Mouse (Mus musculus): ENCODE measurements at regions not wholly inside any gene's neighbourhood (a gene's known extent, or its start where the extent isn't known, plus 50 kb on each side); places are given as distances from the start of the nearest gene placed in this dataset.

DNA sequence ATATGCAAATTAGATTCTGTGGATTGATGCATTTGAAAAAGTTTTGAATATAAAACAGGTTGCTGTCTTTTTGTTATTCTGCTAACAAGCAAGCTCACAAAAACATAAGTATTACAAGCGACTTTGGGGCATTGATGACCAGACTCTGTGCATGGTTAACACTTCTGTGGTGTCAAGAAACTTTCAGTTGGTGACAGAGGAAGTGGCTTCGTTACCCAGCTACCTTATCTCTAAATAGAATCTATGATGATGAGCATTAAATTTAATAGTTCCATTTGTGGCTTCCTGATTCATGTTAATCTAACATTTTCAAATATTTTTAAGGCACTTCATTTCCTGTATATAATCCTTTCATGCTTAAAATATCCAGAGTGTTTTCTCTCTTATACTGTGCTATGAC lies 100.8 kb downstream of the Tm2d1 start:
- no peak for DNase-seq (ENCODE audit: low read depth in 2 of 2, low spot score in 2 of 2)

DNA sequence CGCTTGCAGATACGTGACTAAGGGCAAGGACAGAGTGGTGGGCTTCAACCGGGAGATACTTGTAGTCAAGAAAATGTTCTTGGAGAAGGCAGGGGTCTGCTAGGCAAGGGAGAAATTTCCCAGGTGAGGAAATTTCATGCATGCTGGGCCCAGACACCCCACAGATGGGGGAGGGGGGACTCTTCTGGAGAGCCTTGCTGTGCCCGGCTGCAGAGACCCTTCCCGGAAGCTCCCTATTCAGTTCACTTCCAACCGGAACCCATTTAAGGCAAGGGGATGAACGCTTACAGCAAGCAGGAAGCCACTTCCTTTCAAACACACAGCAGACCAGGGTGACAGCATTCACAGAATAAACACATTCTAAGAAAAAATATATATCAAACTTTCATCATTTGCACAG lies 124.8 kb downstream of the Tm2d1 start:
- no peak for DNase-seq (ENCODE audit: low read depth in 2 of 2, low spot score in 2 of 2)

DNA sequence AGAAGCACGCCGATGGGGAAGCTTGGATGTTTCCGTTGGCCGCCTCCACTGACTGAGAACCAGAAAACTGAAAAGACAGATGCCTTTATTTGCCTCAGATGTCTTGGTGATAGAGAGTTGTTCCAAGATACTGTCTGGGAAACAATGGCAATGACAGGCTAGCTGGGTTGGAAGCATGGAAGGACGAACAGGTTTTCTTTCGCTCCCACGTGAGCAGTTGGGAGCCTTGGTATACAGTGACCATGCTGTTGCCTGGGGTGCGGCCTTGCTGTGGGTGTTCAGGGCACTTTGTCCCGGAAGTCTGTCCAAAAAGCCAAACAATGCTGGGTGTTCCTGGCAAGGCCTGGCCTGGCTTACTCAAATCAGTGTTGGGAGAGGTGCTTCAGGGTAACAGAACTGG lies 125.4 kb downstream of the Tm2d1 start:
- DNase-seq (ENCODE audit: low read depth in 2 of 2, low spot score in 2 of 2), result no peak

DNA sequence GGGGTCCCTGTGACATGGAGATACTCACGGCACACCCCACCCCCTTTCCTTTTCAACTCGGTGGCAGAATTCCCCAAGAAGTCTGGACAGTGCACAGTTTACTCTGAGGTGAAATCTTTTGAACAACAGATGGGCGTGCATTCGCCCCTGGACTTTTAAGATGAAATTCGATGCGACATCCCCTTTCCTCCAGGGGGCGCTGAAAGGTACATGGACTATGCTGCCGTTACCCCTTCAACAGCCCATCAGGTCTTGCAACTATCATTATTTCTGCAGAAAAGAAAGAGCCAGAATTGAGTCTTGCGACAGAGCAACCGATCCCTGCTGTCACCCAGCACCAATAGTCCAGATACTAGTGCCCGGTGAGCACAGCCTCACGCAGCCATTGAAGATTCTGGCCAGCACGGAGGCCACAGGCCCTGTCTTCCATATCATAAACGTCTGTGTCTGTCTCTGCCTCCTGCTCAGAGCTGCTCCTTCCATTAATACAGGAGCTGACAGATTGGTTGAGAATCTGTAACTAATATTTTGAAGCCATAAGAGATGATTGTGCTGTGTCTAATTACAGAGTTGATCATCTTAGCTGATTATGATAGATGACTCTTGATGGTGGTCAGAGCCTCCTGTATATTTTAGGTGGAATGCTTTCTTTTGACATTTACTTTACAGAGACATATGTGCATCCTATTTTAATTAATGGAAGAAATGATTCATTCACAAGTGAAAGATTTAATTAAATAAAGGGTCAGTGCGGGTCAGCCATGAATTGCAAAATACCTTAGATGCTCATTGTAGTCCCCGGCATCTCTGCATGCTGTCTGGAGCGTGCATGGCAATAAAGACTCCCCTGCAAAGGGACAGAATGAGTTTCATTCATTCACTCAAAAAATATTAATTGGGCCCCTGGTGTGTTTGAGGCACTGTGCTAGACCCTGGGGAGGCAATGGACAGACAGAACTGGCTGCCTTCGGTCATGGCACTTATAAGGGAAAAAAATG lies 128.0 kb downstream of the Tm2d1 start:
- peak; percentile 7 to 33 for DNase-seq (ENCODE audit: low read depth in 2 of 2, low spot score in 2 of 2)

DNA sequence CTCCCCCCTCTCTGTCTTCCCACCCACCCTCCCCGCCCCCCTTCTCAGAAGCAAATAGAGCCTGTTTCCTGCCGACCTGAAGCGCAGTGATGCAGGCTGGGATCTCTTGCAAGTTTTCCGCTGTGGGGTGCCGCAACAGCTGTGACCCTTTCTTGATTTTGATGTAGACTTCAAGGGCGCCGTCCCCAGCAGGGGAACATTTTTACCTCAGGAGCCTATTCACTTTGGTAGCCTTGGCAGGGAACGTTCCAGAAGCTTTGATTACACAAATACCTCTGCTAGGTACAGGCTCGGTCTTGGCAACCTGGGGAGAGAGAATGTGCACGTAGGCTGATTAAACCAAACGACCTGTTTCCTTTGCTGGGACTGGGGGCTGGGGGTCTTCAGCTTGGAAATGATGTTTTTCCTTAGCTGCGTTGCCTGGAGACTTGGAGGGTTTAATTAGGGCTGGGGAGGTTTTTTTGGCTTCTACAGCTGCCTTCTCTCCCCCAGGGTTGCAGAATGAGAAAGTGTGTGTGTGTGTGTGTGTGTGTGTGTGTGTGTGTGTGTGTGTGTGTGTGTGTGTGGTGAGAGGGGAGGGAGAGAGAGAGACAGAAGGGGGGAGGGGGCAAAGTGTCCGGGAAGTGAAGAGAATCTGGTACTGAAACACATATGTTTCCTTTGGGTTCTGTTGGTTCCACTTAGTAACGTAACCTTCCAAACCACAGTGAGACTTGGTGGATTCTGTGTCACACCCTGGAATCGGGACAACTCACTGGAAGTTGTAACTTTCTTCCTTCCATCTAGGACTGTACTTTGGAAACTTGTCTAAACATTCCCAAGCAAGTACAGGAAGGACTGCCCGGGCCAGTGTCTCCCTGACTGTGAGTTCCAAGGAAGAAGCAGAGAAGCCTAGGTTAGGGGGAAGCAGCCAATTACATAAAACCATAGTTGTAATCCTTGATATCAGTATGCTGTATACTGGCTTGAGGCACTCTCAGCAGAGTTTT lies 138.9 kb downstream of the Tm2d1 start:
- peak; percentile 22 to 52 for DNase-seq (ENCODE audit: low read depth in 2 of 2, low spot score in 2 of 2)

DNA sequence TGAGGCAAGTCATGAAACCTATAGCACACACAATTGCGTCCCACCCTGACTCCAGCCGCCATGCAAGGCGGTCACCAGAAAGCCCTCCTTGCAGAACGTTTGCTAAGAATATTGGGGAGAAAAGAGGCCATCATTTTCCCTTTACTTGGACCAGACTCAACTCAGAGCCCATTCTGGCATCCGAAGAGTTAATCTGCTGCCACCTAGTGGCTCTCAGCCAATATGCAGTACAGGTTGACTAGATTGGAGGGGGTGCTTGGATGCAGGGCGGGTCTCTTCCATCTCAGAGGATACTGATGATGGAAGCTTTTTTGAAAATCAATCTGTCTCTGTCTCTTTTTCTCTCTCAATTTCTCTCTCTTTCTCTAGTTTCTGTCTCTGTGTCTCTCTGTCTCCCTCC lies 139.6 kb downstream of the Tm2d1 start:
- DNase-seq (ENCODE audit: low read depth in 2 of 2, low spot score in 2 of 2), result peak; percentile 39 to 56

DNA sequence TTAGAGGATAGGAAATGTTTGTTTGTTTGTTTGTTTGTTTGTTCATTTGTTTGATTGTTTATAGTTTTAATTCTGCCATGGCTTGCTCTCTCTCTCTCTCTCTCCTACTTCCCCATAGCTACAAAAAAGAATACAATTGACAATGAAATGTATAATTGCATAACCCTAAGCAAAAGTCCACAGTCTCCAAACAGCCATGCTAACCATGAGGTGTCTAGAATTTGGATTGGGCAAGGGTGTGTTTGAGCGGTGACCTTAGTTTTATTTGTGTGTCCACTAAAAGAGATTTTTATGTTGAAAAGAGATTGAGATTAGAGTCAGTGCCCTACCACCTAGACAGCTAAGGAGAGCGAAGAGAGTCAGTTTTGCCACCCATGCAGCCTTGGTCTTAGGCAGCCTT lies 141.2 kb downstream of the Tm2d1 start:
- DNase-seq (ENCODE audit: low read depth in 2 of 2, low spot score in 2 of 2), result no peak

DNA sequence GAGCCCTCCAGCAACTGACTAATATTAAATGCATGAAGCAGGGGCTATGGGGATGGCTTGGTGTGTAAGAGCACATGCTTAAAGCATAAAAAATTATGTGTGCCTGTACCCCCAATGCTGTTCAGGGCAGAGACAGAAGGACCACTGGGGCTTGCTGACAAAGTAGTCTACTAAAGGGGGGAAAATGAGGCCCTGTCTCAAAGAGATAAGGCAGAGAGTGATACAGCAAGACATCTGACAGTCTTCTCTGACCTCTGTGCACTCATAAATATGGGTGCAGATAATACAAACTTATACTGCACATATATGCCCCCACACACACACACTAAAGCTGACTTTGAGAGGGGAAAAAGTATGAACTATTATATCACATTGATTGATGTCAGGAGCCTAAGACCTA lies 142.8 kb downstream of the Tm2d1 start:
- no peak for DNase-seq (ENCODE audit: low read depth in 2 of 2, low spot score in 2 of 2)

DNA sequence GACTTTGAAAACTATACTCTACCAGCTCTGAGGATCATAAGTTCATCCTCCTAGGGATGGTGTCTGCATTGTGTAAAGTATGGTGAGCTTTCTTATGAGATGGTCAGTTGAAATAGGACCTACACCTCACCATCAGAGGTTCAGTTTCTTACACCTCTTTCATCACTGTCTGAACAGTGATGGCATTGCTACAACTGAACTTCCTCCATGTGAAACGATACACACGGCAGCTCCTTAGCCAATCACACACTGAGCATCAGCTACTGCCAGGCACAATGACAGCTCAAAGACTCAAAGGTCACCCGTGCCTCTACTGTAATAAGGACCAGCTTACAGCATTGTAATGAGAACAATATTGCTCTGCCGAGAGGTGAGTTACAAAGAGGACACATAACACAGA lies 145.0 kb downstream of the Tm2d1 start:
- DNase-seq (ENCODE audit: low read depth in 2 of 2, low spot score in 2 of 2), result no peak

DNA sequence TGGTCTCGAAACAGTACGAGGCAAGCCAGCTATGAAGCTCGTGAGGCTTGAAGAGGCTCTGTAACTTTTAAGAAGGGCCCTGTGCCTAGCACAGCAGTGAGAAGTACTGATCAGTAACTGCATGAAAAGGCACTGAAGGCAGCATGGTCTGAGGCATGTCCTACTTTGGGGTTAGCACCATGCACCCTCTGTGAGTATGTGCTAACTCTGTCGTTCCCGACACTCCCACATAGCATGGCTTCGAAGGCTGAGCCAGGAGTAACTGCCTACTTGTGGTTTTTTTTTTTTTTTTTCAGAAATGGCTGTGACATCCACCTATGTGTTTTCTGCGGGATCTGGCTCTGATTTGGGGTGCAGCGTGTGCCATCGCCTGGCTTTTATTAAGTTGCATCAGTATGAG lies 145.6 kb downstream of the Tm2d1 start:
- DNase-seq (ENCODE audit: low read depth in 2 of 2, low spot score in 2 of 2), result no peak

DNA sequence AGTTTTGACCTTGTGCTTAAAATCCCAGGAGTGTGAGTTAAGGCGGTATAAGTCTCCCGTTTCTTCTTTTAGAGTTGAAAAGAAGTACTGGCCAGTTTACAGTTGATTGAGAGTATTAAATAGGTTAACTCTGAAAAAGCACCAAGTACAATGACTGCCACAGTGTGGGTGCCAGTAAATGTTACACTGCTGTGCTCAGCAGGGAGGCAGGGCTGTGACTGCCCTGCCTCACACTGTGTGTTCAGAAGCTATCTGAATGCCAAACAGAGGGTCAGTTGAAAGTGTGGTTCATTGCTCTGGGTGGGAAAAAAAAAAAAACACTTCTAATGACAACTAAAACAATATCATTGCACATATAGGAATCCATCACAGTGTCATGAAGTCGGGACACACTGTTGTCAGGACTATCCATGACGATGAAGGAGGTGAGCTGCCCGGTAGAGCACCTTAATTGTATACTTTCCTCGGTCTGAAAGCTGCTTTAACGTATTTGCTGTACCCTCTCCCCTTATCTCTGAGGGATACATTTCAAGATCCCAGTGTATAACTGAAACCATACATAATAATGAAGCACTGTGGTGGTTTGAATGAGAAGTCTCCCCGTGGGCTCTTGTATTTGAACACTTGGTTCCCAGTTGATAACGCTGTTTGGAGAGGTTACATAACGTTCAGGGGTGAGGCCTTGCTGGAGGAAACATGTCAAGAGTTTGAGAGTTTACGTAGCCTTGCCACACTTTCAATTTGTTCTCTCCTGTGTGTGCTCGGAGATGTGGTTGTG lies 146.9 kb downstream of the Tm2d1 start:
- DNase-seq (ENCODE audit: low read depth in 2 of 2, low spot score in 2 of 2), result no peak

DNA sequence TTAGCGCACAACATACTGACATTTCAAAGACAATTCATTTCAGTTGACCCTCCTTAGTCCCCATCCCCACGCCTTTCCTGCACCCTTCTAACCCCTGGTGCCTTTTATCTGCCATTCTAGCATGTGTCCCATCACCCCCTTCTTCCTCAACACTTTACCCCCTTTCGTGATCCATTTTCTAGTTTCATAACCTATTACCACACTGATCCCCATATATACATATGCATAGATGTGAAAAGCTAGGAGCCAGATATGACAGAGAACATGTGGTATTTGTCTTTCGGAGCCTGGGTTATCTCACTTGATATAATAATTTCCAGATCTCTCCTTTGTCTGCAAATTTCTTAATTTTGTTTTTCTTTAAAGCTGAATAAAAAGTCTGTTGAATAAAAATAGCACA lies 154.9 kb downstream of the Tm2d1 start:
- no peak for DNase-seq (ENCODE audit: low read depth in 2 of 2, low spot score in 2 of 2)

DNA sequence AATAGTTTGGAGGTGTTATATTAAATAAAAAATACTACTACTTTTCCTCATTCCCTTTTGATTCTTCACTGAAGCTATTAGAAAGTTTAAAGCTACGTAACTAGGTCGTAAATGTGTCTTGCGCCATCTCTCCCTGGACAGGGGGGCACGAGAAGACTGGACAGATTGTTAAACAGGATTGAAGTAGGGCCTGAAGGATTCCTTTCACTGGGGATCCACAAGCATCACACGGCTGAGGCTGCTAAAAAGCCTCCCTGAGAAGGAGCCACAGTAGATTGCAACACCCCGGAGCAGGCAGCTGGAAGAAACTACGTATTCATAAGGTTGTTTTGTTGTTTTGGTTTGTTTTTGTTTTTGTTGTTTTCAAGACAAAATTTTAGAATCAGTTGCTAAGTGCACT lies 158.7 kb downstream of the Tm2d1 start:
- no peak for DNase-seq (ENCODE audit: low read depth in 2 of 2, low spot score in 2 of 2)

DNA sequence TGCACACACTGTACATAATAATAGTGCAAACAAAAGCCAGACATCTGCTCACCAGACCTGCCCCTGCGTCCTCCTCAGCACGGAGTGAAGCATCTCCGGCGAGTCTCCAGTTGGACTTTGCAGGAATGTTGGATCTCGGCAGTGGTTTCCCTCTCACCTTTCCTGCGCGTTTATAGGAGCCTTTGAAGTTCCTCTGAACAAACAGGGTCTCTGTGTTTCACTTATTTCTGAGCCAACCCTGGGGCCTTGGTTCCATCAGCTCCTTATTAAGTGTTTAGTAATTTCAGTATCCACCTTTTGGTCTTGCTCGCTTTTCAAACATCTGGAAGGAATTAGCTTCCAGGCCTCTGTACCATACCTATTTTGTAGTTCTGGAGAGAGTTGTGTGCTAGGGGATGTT lies 159.7 kb downstream of the Tm2d1 start:
- DNase-seq (ENCODE audit: low read depth in 2 of 2, low spot score in 2 of 2), result no peak

DNA sequence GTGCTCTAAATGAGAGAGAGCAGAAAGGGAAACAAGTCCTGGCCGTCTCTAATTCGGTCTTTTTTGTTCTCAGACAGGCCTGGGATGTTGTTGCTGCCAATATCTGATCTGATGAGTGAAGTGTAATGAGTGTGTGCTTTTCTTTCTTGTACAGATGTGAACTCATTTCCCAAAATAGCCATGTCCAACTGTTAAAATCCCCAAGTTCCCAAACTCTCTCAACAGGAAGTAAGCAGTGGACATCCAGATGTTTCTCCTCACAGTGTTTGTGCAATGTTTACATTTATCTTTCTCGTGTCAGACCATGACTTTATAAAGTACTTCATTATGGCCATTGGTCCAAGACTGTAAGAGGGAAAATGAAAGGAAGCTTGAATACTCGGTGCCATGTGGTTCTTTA lies 161.5 kb downstream of the Tm2d1 start:
- no peak for DNase-seq (ENCODE audit: low read depth in 2 of 2, low spot score in 2 of 2)

DNA sequence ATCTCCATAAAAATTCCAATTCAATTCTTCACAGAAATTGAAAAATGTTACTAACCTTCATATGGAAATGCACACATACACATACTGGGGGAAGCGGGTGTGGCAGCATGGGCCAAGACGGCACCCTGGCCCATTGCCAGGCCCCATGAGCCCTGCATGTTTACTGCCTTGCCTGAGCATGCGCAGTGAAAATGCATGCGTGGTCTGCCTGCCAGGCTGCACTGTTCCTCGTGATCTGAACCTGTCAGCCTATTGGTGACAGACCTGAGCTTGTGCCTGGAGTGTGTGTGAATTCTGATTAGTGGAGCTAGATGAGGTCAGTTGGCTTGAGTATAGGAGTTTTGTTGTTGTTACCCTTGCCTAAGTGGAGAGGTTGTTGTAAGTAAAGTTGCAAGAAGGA lies 167.9 kb downstream of the Tm2d1 start:
- no peak for DNase-seq (ENCODE audit: low read depth in 2 of 2, low spot score in 2 of 2)

DNA sequence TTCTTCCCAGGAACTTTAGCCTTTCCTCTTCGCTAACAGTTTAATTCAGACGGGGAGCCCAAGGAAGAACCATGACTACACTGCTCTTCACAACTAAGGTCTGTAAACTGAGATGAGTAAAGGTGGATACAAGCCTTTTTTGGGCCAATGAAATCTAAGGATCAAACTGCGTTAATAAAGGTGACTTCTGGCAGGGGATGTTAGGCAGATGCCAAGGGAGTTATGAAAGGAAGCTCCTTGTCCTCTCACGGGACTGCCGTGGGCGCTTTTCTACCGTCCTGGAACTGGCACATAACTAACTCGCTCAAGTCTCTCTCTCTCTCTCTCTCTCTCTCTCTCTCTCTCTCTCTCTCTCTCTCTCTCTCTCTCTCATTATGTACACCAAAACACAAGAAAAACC lies 175.7 kb downstream of the Tm2d1 start:
- no peak for DNase-seq (ENCODE audit: low read depth in 2 of 2, low spot score in 2 of 2)

DNA sequence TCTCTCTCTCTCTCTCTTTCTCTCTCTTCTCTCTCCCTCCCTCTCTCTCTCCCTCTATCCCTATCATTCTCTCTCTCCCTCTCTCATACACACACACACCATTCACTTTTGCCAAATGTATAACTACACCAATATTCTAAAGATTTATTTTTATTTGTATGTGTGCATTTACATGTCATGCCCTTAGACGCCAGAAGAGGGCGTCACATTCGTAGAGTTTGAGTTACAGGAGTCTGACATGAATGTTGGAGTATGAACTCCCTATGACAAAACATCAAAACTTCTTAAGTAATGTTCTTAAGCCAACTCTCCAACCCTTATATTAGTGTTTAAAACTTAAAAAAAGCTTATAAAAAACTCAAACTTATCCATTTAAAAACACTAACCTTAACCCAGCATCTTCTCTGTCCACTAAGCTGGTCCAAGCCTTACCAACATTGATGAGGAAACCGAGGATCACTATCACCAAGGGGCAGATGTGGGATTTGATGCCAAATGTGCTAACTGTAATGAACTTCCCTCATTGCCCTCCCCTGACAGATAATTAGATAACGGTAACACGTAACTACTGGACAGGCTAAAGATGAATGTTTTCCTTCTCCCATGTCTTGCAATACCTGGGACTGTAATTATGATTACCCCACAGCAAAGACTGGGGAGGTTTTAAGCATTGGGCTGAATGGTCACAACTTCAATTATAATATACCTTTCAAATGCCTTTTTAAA lies 176.7 kb downstream of the Tm2d1 start:
- DNase-seq (ENCODE audit: low read depth in 2 of 2, low spot score in 2 of 2), result no peak

DNA sequence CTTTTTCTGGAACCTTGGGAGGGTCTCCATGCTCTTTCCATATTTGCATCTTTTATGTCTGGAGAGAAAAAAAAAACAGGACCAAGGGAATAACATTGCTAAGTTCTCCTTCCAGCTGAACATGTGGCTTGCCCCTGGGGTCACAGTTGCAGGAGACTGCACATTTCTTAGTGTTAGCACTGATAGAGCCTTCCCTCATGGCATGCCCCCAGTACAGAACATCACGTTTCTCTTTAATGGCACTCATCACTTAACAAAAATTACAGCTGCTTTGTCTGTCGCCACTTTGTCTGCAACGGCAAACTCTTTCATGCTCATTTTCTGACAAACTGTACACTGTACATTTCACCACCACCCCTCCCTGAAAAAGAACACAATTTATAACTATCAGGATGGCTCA lies 180.0 kb downstream of the Tm2d1 start:
- DNase-seq (ENCODE audit: low read depth in 2 of 2, low spot score in 2 of 2), result no peak

DNA sequence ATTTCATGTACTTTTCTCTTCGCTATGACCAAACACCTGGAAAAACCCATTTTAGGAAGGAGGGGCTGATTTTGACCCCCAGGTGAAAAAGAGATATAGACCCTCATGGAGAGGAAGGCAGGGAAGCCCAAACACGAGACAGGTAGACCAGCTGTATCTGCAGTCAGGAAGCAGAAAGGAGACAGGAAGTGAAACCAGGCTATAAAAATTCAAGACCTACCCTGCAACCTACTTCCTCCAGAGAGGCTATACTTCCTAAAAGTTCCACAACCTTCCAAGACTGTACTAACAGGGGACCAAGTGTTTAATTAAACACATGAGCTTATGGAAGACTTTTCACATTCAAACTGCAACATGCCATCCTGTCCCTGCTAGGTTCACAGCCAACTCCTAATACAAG lies 180.9 kb downstream of the Tm2d1 start:
- no peak for DNase-seq (ENCODE audit: low read depth in 2 of 2, low spot score in 2 of 2)

Data from CD8-positive naive resting alpha-beta T cell, adult 2 months (primary cell).